Comparison of ENCODE assay signal across 7 mouse cellular contexts in genomic region chr3:116512904-116513716, GRCm38 (mm10). TPM values are rescaled to one million over a fixed set of nuclear protein-coding genes. Genes with fewer than 3 reads are reported as not detected.
A peak's percentile ranks its signal among the peaks of the same experiment; 100 is the strongest.
DNase-seq lines count a peak whose midpoint lies in the region; ATAC-seq lines count a peak whose summit lies in the region.

Dbt (plus strand) TSS chr3:116513070.

- H3K4me2 ChIP-seq in embryonic facial prominence, embryonic 11.5 days (ENCODE audit: low read depth, low read length), result peak within 1 kb of the TSS; percentile 60
- peak within 1 kb of the TSS; percentile 65 for H3K4me2 ChIP-seq in limb, embryonic 11.5 days (ENCODE audit: low read depth, severe bottlenecking)
- H3K4me2 ChIP-seq in midbrain, embryonic 14.5 days (ENCODE audit: low read length), result peak within 1 kb of the TSS; percentile 75

- H3K27ac ChIP-seq in embryonic facial prominence, embryonic 11.5 days (replicated peaks; ENCODE audit: low read depth, low read length), result no peak within 1 kb of the TSS
- H3K27ac ChIP-seq in limb, embryonic 11.5 days (replicated peaks; ENCODE audit: low read depth, low read length), result no peak within 1 kb of the TSS
- H3K27ac ChIP-seq in midbrain, embryonic 14.5 days (replicated peaks; ENCODE audit: low read depth, low read length), result peak within 1 kb of the TSS; percentile 32; the same call in 1 of the 2 replicates

- no peaks in the 10 kb centered on the region for H3K36me3 ChIP-seq in embryonic facial prominence, embryonic 11.5 days (replicated peaks; ENCODE audit: control insufficient read depth, insufficient read depth, low read depth, low read length)
- H3K36me3 ChIP-seq in limb, embryonic 11.5 days (ENCODE audit: control insufficient read depth, insufficient read depth, low read length), result no peaks in the 10 kb centered on the region
- no peaks in the 10 kb centered on the region for H3K36me3 ChIP-seq in midbrain, embryonic 14.5 days (ENCODE audit: control insufficient read depth, insufficient read depth, low read length)

- DNase-seq in adrenal gland, postnatal 10 days, result peak; percentile 90
- peak; percentile 93 for DNase-seq in embryonic facial prominence, embryonic 11.5 days (ENCODE audit: low spot score)
- peak; percentile 99 for DNase-seq in heart, adult 11 months
- DNase-seq in kidney, adult 18-20 months, result peak; percentile 88
- DNase-seq in limb, embryonic 11.5 days (ENCODE audit: low spot score), result peak; percentile 91
- DNase-seq in midbrain, embryonic 14.5 days, result peak; percentile 93
- DNase-seq in spleen, adult 18-20 months, result peak; percentile 70 to 72

- H3K9ac ChIP-seq in embryonic facial prominence, embryonic 11.5 days (replicated peaks; ENCODE audit: low read length), result peak within 1 kb of the TSS; percentile 62
- H3K9ac ChIP-seq in limb, embryonic 11.5 days (ENCODE audit: low read length), result peak within 1 kb of the TSS; percentile 67
- H3K9ac ChIP-seq in midbrain, embryonic 14.5 days (replicated peaks; ENCODE audit: low read length), result peak within 1 kb of the TSS; percentile 63

- no peaks in the 10 kb centered on the region for H3K9me3 ChIP-seq in embryonic facial prominence, embryonic 11.5 days (replicated peaks; ENCODE audit: control insufficient read depth, low read length)
- no peaks in the 10 kb centered on the region for H3K9me3 ChIP-seq in limb, embryonic 11.5 days (ENCODE audit: control insufficient read depth, low read length)
- no peaks in the 10 kb centered on the region for H3K9me3 ChIP-seq in midbrain, embryonic 14.5 days (ENCODE audit: control insufficient read depth, low read length)

- under 1% methylated on average over 36 of the region's 36 CpGs for WGBS in embryonic facial prominence, embryonic 11.5 days
- WGBS in limb, embryonic 11.5 days, result 2% methylated on average over 36 of the region's 36 CpGs
- 1% methylated on average over 36 of the region's 36 CpGs for WGBS in midbrain, embryonic 14.5 days

- H3K4me1 ChIP-seq in embryonic facial prominence, embryonic 11.5 days (ENCODE audit: control insufficient read depth, insufficient read depth, low read length), result no peaks in the 10 kb centered on the region; the same call in 1 of the 2 replicates
- H3K4me1 ChIP-seq in limb, embryonic 11.5 days (ENCODE audit: control insufficient read depth, insufficient read depth, low read length), result peaks cover 7% of the 10 kb centered on the region; the same call in 1 of the 2 replicates
- H3K4me1 ChIP-seq in midbrain, embryonic 14.5 days (ENCODE audit: control insufficient read depth, insufficient read depth, low read length), result peaks cover 6% of the 10 kb centered on the region; the same call in 1 of the 2 replicates

- ATAC-seq in embryonic facial prominence, embryonic 11.5 days (replicated peaks; ENCODE audit: insufficient number of reproducible peaks, low FRiP score, low TSS enrichment, low read depth), result peak; percentile 93
- ATAC-seq in limb, embryonic 11.5 days (ENCODE audit: insufficient number of reproducible peaks, low FRiP score, low TSS enrichment, low read depth), result peak; percentile 96
- peak; percentile 93 for ATAC-seq in midbrain, embryonic 14.5 days (ENCODE audit: low FRiP score, low TSS enrichment)

- peak within 1 kb of the TSS; percentile 67 for H3K4me3 ChIP-seq in embryonic facial prominence, embryonic 11.5 days (ENCODE audit: low read depth, low read length)
- H3K4me3 ChIP-seq in limb, embryonic 11.5 days (ENCODE audit: low read depth, low read length), result peak within 1 kb of the TSS; percentile 65
- peak within 1 kb of the TSS; percentile 64 for H3K4me3 ChIP-seq in midbrain, embryonic 14.5 days (replicated peaks; ENCODE audit: low read depth, low read length)

- H3K27me3 ChIP-seq in embryonic facial prominence, embryonic 11.5 days (ENCODE audit: control insufficient read depth, insufficient read depth, low read length), result no peaks in the 10 kb centered on the region
- no peaks in the 10 kb centered on the region for H3K27me3 ChIP-seq in limb, embryonic 11.5 days (ENCODE audit: control insufficient read depth, insufficient read depth, low read length)
- H3K27me3 ChIP-seq in midbrain, embryonic 14.5 days (ENCODE audit: control insufficient read depth, insufficient read depth, low read length), result no peaks in the 10 kb centered on the region

RNA-seq across cellular contexts. Expression of gene Dbt, which starts in this region (rescaled TPM):
- 10 to 100 TPM; 83.4 to 87.7 TPM for total RNA-seq in adrenal gland, postnatal 10 days (2021)
- 11.5 and 11.9 TPM in 2 replicates for polyA plus RNA-seq in embryonic facial prominence, embryonic 11.5 days (2014; fragmentation: Nextera tagmentation; extraction: Ambion mirVana)
- 13.2 and 14.8 TPM in 2 replicates for polyA plus RNA-seq in limb, embryonic 11.5 days (2014; fragmentation: Nextera tagmentation; extraction: Ambion mirVana)
- 7.3 and 7.5 TPM in 2 replicates for polyA plus RNA-seq in midbrain, embryonic 14.5 days (2014; fragmentation: Nextera tagmentation; extraction: Ambion mirVana)
